Mouse (Mus musculus) CH12.LX (cell line): ENCODE measurements around the gene Lman2. TPM values are rescaled to one million over a fixed set of nuclear protein-coding genes. Genes with fewer than 3 reads are reported as not detected.
A peak's percentile ranks its signal among the peaks of the same experiment; 100 is the strongest.

Source experiments
- DNase-seq: peaks from one replicate; pipeline ENCODE4 v3.0.0-alpha.2; 2013; ENCODE audit errors: extremely low read depth
- H3K27ac ChIP-seq: 2 replicates; pipeline ENCODE4 v1.5.1; 2012; ENCODE audit warnings: low read depth, mild to moderate bottlenecking, control low read depth, moderate library complexity; ENCODE audit not compliant: insufficient read depth
- H3K27me3 ChIP-seq: replicated peaks from 2 replicates; pipeline ENCODE3; 2012; ENCODE audit warnings: inconsistent platforms
- H3K36me3 ChIP-seq, 2 experiments: replicated peaks in 1 of 2; 2 replicates each; pipeline versions ENCODE3 to v1.6.1; 2012; ENCODE audit warnings: inconsistent platforms in 1 of 2, low read length in 1 of 2, mild to moderate bottlenecking in 1 of 2, mixed read lengths in 1 of 2, moderate library complexity in 1 of 2; ENCODE audit not compliant: control insufficient read depth in 1 of 2, insufficient read depth in 1 of 2
- H3K4me1 ChIP-seq, 2 experiments: 2 replicates each; pipeline ENCODE4 v1.6.1; 2012; ENCODE audit warnings: inconsistent platforms in 1 of 2, moderate library complexity in 1 of 2; ENCODE audit not compliant: insufficient read depth in 2 of 2, control insufficient read depth in 1 of 2
- H3K4me2 ChIP-seq: 2 replicates; pipeline ENCODE4 v1.6.1; 2012; ENCODE audit warnings: low read depth, mild to moderate bottlenecking, control low read depth; ENCODE audit not compliant: poor library complexity, insufficient read depth, severe bottlenecking
- H3K4me3 ChIP-seq, 3 experiments: fragments of 150-350 bp in 1 of 3; sonication (generic) in 1 of 3; replicated peaks in 1 of 3; 2 replicates each; pipeline versions ENCODE3 to v1.5.1; 2011 to 2012; ENCODE audit warnings: low read depth in 2 of 3, low read length in 2 of 3, mild to moderate bottlenecking in 2 of 3, moderate library complexity in 2 of 3, control low read depth in 1 of 3, improper control_type of control experiment in 1 of 3, inconsistent platforms in 1 of 3, mixed read lengths in 1 of 3; ENCODE audit not compliant: poor library complexity in 1 of 3
- H3K79me2 ChIP-seq: replicated peaks from 2 replicates; pipeline ENCODE4 v1.6.1; 2012; ENCODE audit warnings: mild to moderate bottlenecking, moderate library complexity; ENCODE audit not compliant: control insufficient read depth, poor library complexity, insufficient read depth, severe bottlenecking; ENCODE audit errors: extremely low read depth
- H3K9ac ChIP-seq: 2 replicates; pipeline ENCODE4 v1.6.1; 2012; ENCODE audit warnings: low read depth, mild to moderate bottlenecking, control low read depth, moderate library complexity; ENCODE audit not compliant: insufficient read depth
- H3K9me3 ChIP-seq: replicated peaks from 2 replicates; pipeline ENCODE3; 2012; ENCODE audit warnings: low read length, inconsistent platforms, mixed read lengths
- ETS1 ChIP-seq: conservative IDR thresholded peaks from 2 replicates; pipeline ENCODE4 v1.6.1; 2012; ENCODE audit warnings: low read depth, mild to moderate bottlenecking, inconsistent platforms, low read length, improper control_type of control experiment, moderate library complexity
- MAFK ChIP-seq: IDR thresholded peaks from 2 replicates; pipeline ENCODE4 v1.6.1; 2011; ENCODE audit warnings: low read length, improper control_type of control experiment; ENCODE audit not compliant: insufficient replicate concordance
- dilution Hi-C: fragments of 300-500 bp; cut with MboI; formaldehyde crosslinking; loops from 2 replicates; pipeline ENCODE4 v1.14.3; 2020; ENCODE audit warnings: low sequenced_read_pairs; ENCODE audit not compliant: extremely low pct_unique_long_range_greater_than_20kb, extremely low pct_ligation_motif_present
- in situ Hi-C: fragments of 300-500 bp; cut with MboI; formaldehyde crosslinking; loops from 3 replicates; pipeline ENCODE4 v1.14.3; 2019; ENCODE audit warnings: low sequenced_read_pairs, low pct_ligation_motif_present, low pct_unique_long_range_greater_than_20kb, mixed read lengths
- polyA plus RNA-seq: library from polyadenylated mRNA; unstranded; fragments of >175 nt; gene quantifications from 2 replicates; pipeline ENCODE4 v1.2.1, GENCODE M21; 2012; ENCODE audit warnings: low read depth; ENCODE audit not compliant: insufficient read length
- total RNA-seq, 2 experiments: library from RNA; depleted of rRNA; stranded (reverse); fragments of 300-350 nt in 1 of 2; fragments of >200 nt in 1 of 2; gene quantifications; 2 replicates each; pipeline ENCODE4 v1.2.3; 2012 to 2014

Gene Lman2
- total and polyA plus RNA-seq, 3 experiments, result 94.6 to 174 (median 126) TPM

DNA sequence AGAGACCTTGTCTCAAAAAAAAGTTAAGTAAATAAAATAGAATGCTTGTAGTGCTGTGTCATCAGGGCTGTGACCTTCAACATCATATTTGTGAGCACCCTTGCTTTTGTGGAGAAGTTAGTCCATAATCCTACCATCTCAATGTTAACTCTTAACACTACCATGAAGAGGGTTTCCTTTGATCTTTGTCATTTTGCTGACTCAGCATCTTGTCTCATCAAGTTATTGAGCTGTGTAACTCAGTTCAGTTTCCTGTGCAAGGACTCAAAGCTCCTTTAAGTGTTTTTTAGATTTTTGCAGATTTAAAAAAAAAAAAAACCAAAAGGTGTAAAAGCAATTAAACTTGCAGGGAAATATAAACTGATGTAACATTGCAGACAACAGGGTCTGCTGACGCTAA is 65.8 kb downstream of the Lman2 start:
- Histone ChIP-seq H3K4me1 (no peaks in the 10 kb centered on the region), H3K4me2 (no peak overlapping the region), H3K9ac (no peak overlapping the region), H3K79me2 (no peaks in the 10 kb centered on the region), H3K27ac (no peak overlapping the region), H3K27me3 (no peaks in the 10 kb centered on the region), H3K4me3 (no peak overlapping the region), H3K9me3 (no peaks in the 10 kb centered on the region), H3K36me3 (peaks cover 29 to 67% of the 10 kb centered on the region in 2 experiments)
- DNase-seq, result no peak
- TF ChIP-seq MAFK (peak; percentile 100), ETS1 (no peak)
- in situ Hi-C loops, result no loop called here
- dilution Hi-C loops, result no loop called here

Other genes starting within 250 kb of the Lman2 start
- not detected in 2 replicates for gene Gm17617, start 229.2 kb downstream of the Lman2 start, total RNA-seq (2012; rRNA removed)
- not detected in 2 replicates for gene Gm17617, start 229.2 kb downstream of the Lman2 start, total RNA-seq (2014; rRNA removed)
- gene Gm17617, start 229.2 kb downstream of the Lman2 start, polyA plus RNA-seq, result not detected in 2 replicates
- not detected in 2 replicates for gene Fgfr4, start 210.1 kb downstream of the Lman2 start, total RNA-seq (2012; rRNA removed)
- gene Fgfr4, start 210.1 kb downstream of the Lman2 start, total RNA-seq (2014; rRNA removed), result not detected in 2 replicates
- not detected in 2 replicates for gene Fgfr4, start 210.1 kb downstream of the Lman2 start, polyA plus RNA-seq
- 13.8 and 14.6 TPM in 2 replicates for gene Nsd1, start 153.0 kb downstream of the Lman2 start, total RNA-seq (2012; rRNA removed)
- gene Nsd1, start 153.0 kb downstream of the Lman2 start, total RNA-seq (2014; rRNA removed), result 11.2 and 11.8 TPM in 2 replicates
- 12.6 and 13.0 TPM in 2 replicates for gene Nsd1, start 153.0 kb downstream of the Lman2 start, polyA plus RNA-seq
- 253 and 302 TPM in 2 replicates for gene Prelid1, start 42.3 kb downstream of the Lman2 start, total RNA-seq (2012; rRNA removed)
- 190 and 205 TPM in 2 replicates for gene Prelid1, start 42.3 kb downstream of the Lman2 start, total RNA-seq (2014; rRNA removed)
- 432 and 435 TPM in 2 replicates for gene Prelid1, start 42.3 kb downstream of the Lman2 start, polyA plus RNA-seq
- 68.0 and 72.5 TPM in 2 replicates for gene Rab24, start 40.8 kb downstream of the Lman2 start, total RNA-seq (2012; rRNA removed)
- 44.5 and 45.3 TPM in 2 replicates for gene Rab24, start 40.8 kb downstream of the Lman2 start, total RNA-seq (2014; rRNA removed)
- 41.7 and 56.6 TPM in 2 replicates for gene Rab24, start 40.8 kb downstream of the Lman2 start, polyA plus RNA-seq
- gene Mxd3, start 33.0 kb downstream of the Lman2 start, total RNA-seq (2012; rRNA removed), result 7.3 and 10.0 TPM in 2 replicates
- 4.1 and 7.0 TPM in 2 replicates for gene Mxd3, start 33.0 kb downstream of the Lman2 start, total RNA-seq (2014; rRNA removed)
- gene Mxd3, start 33.0 kb downstream of the Lman2 start, polyA plus RNA-seq, result 6.9 and 13.5 TPM in 2 replicates
- gene Rgs14, start 6.9 kb upstream of the Lman2 start, total RNA-seq (2012; rRNA removed), result 7.4 and 8.0 TPM in 2 replicates
- gene Rgs14, start 6.9 kb upstream of the Lman2 start, total RNA-seq (2014; rRNA removed), result 6.3 and 7.4 TPM in 2 replicates
- 6.5 and 7.6 TPM in 2 replicates for gene Rgs14, start 6.9 kb upstream of the Lman2 start, polyA plus RNA-seq
- gene Slc34a1, start 35.4 kb upstream of the Lman2 start, total RNA-seq (2012; rRNA removed), result not detected in 2 replicates
- gene Slc34a1, start 35.4 kb upstream of the Lman2 start, total RNA-seq (2014; rRNA removed), result not detected in 2 replicates
- not detected in 2 replicates for gene Slc34a1, start 35.4 kb upstream of the Lman2 start, polyA plus RNA-seq
- gene Pfn3, start 52.4 kb upstream of the Lman2 start, total RNA-seq (2012; rRNA removed), result not detected in 2 replicates
- gene Pfn3, start 52.4 kb upstream of the Lman2 start, total RNA-seq (2014; rRNA removed), result not detected in 2 replicates
- not detected in 2 replicates for gene Pfn3, start 52.4 kb upstream of the Lman2 start, polyA plus RNA-seq
- gene F12, start 64.0 kb upstream of the Lman2 start, total RNA-seq (2012; rRNA removed), result not detected in 2 replicates
- not detected in 2 replicates for gene F12, start 64.0 kb upstream of the Lman2 start, total RNA-seq (2014; rRNA removed)
- gene F12, start 64.0 kb upstream of the Lman2 start, polyA plus RNA-seq, result not detected in 2 replicates
- gene Grk6, start 82.3 kb upstream of the Lman2 start, total RNA-seq (2012; rRNA removed), result 60.1 and 69.9 TPM in 2 replicates
- 59.0 and 65.0 TPM in 2 replicates for gene Grk6, start 82.3 kb upstream of the Lman2 start, total RNA-seq (2014; rRNA removed)
- gene Grk6, start 82.3 kb upstream of the Lman2 start, polyA plus RNA-seq, result 71.0 and 72.8 TPM in 2 replicates
- gene Prr7, start 101.5 kb upstream of the Lman2 start, total RNA-seq (2012; rRNA removed), result 0.89 and 1.1 TPM in 2 replicates
- 0.60 and 0.69 TPM in 2 replicates for gene Prr7, start 101.5 kb upstream of the Lman2 start, total RNA-seq (2014; rRNA removed)
- 0.83 and 1.2 TPM in 2 replicates for gene Prr7, start 101.5 kb upstream of the Lman2 start, polyA plus RNA-seq
- 1.9 and 3.1 TPM in 2 replicates for gene Dbn1, start 125.3 kb upstream of the Lman2 start, total RNA-seq (2012; rRNA removed)
- gene Dbn1, start 125.3 kb upstream of the Lman2 start, total RNA-seq (2014; rRNA removed), result 0.09 and 0.12 TPM in 2 replicates
- 0.59 and 0.72 TPM in 2 replicates for gene Dbn1, start 125.3 kb upstream of the Lman2 start, polyA plus RNA-seq
- gene Pdlim7, start 150.9 kb upstream of the Lman2 start, total RNA-seq (2012; rRNA removed), result 8.5 and 8.7 TPM in 2 replicates
- 6.6 and 11.2 TPM in 2 replicates for gene Pdlim7, start 150.9 kb upstream of the Lman2 start, total RNA-seq (2014; rRNA removed)
- gene Pdlim7, start 150.9 kb upstream of the Lman2 start, polyA plus RNA-seq, result 26.2 and 32.5 TPM in 2 replicates
- 38.4 and 38.8 TPM in 2 replicates for gene Dok3, start 166.5 kb upstream of the Lman2 start, total RNA-seq (2012; rRNA removed)
- gene Dok3, start 166.5 kb upstream of the Lman2 start, total RNA-seq (2014; rRNA removed), result 9.0 and 9.1 TPM in 2 replicates
- gene Dok3, start 166.5 kb upstream of the Lman2 start, polyA plus RNA-seq, result 28.1 and 30.3 TPM in 2 replicates
- gene Ddx41, start 173.9 kb upstream of the Lman2 start, total RNA-seq (2012; rRNA removed), result 107 and 109 TPM in 2 replicates
- gene Ddx41, start 173.9 kb upstream of the Lman2 start, total RNA-seq (2014; rRNA removed), result 56.6 and 59.9 TPM in 2 replicates
- gene Ddx41, start 173.9 kb upstream of the Lman2 start, polyA plus RNA-seq, result 95.3 and 107 TPM in 2 replicates
- gene Fam193b, start 208.3 kb upstream of the Lman2 start, total RNA-seq (2012; rRNA removed), result 17.9 and 18.6 TPM in 2 replicates
- 9.2 and 9.4 TPM in 2 replicates for gene Fam193b, start 208.3 kb upstream of the Lman2 start, total RNA-seq (2014; rRNA removed)
- 22.0 and 22.4 TPM in 2 replicates for gene Fam193b, start 208.3 kb upstream of the Lman2 start, polyA plus RNA-seq
- 196 and 222 TPM in 2 replicates for gene Tmed9, start 210.9 kb upstream of the Lman2 start, total RNA-seq (2012; rRNA removed)
- 88.1 and 88.2 TPM in 2 replicates for gene Tmed9, start 210.9 kb upstream of the Lman2 start, total RNA-seq (2014; rRNA removed)
- 194 and 197 TPM in 2 replicates for gene Tmed9, start 210.9 kb upstream of the Lman2 start, polyA plus RNA-seq
- gene B4galt7, start 237.1 kb upstream of the Lman2 start, total RNA-seq (2012; rRNA removed), result 10.3 and 11.7 TPM in 2 replicates
- 11.0 TPM in 2 replicates for gene B4galt7, start 237.1 kb upstream of the Lman2 start, total RNA-seq (2014; rRNA removed)
- gene B4galt7, start 237.1 kb upstream of the Lman2 start, polyA plus RNA-seq, result 8.5 and 8.7 TPM in 2 replicates